Mouse (Mus musculus): ENCODE measurements around the gene Npas1.

DNA sequence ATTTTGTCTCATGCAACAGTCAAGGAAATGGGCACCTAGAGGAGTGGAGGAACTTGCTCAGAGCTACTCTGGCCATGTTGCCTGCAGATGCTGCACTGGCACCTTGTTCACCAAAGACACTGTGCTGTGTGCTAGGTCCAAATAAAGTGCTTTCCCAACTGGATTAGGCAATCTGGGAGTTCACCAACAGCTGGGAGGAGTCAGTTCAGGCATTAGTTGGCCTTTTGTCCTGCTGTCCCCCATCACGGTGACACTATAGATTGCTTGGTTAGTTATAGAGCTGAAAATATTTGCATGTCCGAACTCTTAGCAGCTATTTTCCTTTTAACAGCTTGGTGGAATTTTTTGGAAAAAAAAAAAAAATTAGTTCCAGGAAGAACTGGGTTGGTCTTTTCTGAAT is 48.5 kb upstream of the Npas1 start:
- no peak for TF ChIP-seq CTCF (IDR thresholded peaks at IDR 0.05; ENCODE audit: low read depth)
- no peak for TF ChIP-seq EP300 (IDR thresholded peaks at IDR 0.05; ENCODE audit: low read depth)
